Mouse (Mus musculus): Measurements from ENCODE around the gene Chil4.

Gene Chil4

DNA sequence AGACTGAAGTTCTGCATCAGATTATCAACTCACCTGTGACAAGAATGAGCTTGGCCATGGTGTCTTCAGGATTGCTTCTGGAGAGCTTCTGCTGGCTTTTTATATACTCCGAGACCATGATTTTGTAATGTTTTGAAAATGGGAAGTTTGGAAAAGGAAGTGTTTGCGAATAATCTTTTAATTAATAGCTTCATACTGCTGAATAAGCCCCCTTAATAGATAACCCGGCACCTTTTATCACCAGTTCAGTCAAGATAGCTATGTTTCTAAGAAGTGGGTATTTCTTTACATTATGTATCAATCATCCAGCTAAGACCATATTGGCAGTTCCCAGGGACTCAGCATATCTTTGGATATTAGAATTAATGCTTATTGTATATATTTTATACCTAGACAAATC lies 51.8 kb downstream of the Chil4 start, which contains the start of gene Chil3:
Chil3 (minus strand) TSS at position 101 of the 400 bp plus-strand sequence.
- in situ Hi-C loops (cut with MboI), result no loop called here

DNA sequence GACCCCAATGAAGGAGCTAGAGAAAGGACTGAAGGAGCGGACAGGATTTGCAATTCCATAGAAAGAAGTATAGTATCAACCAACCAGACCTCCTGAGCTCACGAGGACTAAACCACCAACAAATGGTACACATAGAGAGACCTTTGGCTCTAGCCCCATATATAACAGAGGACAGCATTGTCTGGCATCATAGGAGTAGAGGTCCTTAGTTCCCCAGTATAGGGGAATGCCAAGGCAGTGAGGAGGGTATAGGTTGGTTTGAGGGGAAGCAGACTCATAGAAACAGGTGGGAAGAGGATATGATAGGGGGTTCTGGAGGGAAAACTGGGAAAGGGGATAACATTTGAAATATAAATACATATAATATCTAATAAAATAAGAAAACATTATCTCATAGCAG lies 64.9 kb downstream of the Chil4 start:
- in situ Hi-C loops (cut with MboI), result no loop called here

All from mature B cell (primary cell).